Mouse (Mus musculus) adrenal gland, postnatal 10 days (tissue): ENCODE results near the gene Il1rap. TPM values are rescaled to one million over a fixed set of nuclear protein-coding genes. Genes with fewer than 3 reads are reported as not detected.

ENCODE experiments used
- DNase-seq: peaks from one replicate; pipeline ENCODE4 v3.0.0; 2021; ENCODE audit warnings: mixed read lengths
- total RNA-seq, 2 experiments: library from RNA; stranded (reverse); gene quantifications; 2 replicates each; pipeline ENCODE4 v1.2.3; 2021

The Il1rap gene
- total RNA-seq, 2 experiments from 2014 or later, result 12.1 to 16.9 TPM

GRCm38 (mm10) chr16:26612499-26613220 is 31.2 kb downstream of the Il1rap start:
- no peak for DNase-seq

DNA sequence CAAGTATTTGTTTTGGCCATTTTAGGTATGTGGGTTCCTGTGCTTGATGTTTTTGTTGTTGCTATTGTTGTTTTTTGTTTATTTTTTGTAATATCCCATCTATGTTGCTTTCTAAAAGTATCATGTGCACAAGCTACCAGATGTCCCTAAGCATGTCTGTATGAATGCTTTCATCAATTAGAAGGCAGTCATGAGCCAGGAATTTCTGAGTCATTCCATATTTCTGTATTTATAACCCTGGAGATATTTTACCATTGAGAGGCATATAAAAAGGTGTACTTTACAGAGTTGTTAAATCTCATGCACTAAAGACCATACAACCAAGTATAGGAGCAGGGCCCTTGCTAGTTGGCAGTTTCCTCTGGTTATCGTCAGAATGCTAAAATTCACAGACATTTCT is 41.6 kb downstream of the Il1rap start:
- no peak for DNase-seq

DNA sequence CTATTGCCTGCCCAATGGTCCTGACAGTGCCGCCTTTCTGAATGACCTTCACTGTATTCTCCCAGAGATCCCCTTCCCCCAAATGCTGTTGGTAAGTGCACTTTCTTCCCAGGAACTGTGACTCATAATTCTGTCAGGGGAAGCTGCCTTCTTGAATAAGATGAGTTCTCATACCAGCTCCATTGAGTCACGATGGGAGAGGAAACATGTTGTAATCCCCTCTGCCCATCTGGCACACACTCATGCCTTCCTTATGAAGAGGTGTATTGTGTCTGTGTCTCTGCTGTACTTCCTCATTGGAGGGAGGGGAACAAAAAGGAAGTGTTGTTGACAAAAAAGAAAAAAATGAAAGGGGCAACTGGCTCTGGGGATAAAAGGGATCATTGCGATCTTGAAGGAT is 44.6 kb downstream of the Il1rap start:
- no peak for DNase-seq

DNA sequence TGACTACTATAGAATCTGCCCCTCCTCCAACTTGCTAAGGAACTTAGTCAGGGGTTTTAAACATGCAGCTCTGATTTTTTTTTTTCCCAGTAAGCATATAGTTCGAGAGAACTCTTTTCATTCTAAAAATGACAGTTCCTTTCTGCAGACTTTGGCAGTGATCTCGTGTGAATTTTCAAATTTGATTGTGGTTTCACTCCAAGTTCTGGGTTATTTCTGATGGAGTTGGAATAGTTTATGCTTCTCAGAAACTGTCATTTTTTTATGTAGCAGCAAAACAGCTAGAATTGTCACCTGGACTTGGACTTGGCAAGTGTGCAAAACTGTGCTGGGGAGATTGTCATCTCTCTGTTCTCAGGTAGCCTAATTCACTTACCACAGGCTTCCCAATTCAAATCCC is 53.3 kb downstream of the Il1rap start:
- no peak for DNase-seq

GRCm38 (mm10) chr16:26643077-26643476 is 61.6 kb downstream of the Il1rap start:
- DNase-seq, result no peak

DNA sequence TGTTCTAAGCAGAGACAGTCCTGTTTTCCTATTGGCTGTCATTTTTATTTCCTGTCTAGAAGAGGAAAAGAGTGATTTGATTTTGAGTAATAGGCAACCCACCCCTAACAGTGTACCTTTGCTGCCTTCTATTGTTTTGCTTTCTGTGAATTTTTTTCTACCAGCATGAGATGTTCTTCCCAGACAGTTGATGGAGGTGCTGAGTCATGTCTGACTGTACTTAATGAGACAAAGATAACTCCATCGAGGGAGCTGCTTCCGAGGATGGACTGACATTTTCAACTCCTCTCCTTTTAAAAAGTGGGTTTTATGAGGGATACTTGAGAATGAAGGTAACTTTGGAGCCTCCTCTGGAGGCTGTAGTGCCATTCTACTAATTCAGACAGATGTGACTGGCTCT is 64.6 kb downstream of the Il1rap start:
- no peak for DNase-seq

- DNase-seq, result no peak
These were observed 65.5 kb downstream of the Il1rap start for GRCm38 (mm10) chr16:26647036-26647435.

DNA sequence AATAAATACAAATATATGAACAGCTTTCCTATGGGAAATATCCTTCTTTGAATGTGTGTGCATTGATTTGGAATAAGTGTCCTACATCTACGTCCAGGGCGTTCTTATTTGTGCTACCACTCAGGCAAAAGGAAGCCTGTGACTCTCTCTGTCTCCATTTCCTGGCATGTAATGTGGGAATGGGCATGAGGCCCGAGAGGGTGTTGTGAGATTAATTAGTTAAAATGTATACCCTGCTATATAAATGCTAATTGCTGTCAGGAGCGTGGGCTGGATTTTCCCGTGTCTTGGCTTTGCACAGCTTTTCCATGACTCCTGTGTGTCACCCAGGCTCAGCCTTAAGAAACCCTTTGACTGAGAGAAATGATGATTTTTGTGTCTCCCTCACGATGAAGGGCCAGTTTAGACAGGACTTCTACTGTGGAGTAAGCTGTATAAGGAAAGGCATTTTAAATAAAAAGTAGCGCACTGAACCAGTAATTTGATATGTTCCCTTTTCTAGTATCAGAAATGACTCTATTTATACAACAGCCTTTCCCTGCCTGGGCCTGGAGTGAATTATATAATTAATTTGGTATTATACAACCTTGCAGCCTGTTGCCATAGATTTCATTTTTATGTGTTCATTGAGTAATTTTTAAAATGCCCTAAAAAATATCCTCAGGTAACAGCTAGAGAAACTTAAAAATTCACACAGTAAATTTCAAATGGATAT is 81.4 kb downstream of the Il1rap start:
- DNase-seq, result no peak

GRCm38 (mm10) chr16:26666401-26666800 is 84.9 kb downstream of the Il1rap start:
- no peak for DNase-seq

DNA sequence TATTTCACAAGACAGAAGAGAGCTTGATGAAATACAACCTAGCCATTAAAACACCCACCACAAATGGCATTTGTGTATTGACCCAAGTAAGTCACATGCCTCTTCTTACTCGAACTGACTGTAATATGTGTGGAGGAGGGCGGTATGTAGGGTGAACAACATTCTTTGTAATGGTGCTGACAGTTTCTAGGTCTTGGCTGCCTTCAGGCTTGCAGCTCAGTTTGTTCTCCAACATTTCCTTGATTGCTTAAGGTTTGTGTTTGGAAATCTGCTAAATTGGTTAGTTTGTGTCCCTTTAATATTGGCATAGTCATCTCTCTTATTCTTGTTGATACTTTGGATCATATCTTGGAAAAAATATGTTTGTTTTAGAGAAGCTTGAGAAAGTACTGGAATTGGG is 87.6 kb downstream of the Il1rap start:
- no peak for DNase-seq

GRCm38 (mm10) chr16:26680381-26680780 is 98.9 kb downstream of the Il1rap start:
- DNase-seq, result no peak

DNA sequence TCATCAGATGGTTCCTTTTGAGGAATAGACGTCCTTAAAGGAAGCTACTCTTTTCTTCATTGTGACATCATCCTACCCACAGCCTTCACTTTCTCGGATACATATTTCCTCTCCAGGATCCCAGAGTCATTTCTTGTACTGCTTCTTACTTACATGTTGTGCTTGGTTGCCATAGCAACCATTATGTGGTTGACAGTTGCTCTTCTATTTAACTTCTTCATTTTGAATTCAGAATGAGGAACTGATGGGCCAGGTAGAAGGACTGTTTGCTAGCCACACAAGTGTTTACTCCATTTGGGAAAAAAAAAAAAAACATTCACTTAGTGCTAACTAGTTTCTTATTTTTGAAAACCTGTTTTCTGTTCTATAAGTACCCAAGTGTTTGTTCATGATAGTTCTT is 108.3 kb downstream of the Il1rap start:
- DNase-seq, result no peak

DNA sequence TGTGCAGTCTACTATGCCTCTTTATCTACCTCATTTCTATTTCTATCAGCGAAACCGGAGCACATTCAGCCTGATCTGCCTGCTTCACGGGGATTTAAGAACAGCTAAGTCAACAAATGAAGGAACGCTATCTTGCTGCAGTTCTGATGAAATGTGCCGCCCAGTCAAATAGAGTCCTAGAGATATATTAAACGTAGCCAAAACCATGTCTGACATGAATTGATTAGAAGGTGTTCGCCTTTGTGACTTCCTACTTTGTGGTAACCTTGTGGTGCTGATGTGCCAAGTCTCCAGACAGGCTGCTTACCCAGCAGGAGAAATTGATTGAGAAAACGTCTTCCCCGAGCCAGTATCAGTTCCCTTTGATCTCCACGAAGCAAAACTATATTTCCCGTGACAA is 109.8 kb downstream of the Il1rap start:
- no peak for DNase-seq

- no peak for DNase-seq
These were observed 116.6 kb downstream of the Il1rap start for GRCm38 (mm10) chr16:26698076-26698475.

GRCm38 (mm10) chr16:26700440-26701103 is 119.1 kb downstream of the Il1rap start:
- no peak for DNase-seq

DNA sequence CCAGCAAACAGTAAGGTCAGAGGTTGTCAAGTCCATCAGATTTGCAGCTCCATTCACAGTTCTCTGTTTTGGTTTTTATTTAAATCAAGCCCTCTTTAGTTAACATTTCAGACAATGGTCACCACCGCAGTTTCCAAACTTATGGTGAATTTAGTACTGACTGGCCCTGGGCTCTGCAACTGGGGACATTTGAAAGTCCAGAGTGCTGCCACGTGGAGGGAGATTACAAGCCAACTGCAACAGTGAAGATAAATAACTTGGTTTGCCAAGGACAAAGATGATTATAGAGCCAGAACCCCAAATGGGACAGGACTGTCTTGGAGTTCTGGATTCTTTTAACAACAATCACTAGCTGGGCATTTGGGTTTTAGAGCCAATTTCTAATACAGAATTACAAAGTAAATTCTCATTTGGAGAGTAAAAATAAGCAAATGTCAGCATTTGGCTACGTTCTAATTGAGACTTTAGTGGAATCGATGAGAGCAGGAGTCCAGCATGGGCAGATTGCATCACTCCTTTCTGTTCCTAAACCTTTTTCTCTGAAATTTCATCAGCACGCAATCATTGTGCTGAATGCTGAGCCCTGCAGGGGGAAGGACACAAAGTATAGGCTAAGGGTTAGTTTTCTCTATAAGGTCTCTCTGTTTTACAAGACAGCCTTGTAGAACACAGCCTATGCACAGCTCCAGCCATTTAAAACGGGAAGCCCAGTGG is 124.3 kb downstream of the Il1rap start:
- DNase-seq, result peak; percentile 5

GRCm38 (mm10) chr16:26706503-26706902 is 125.0 kb downstream of the Il1rap start:
- DNase-seq, result no peak

GRCm38 (mm10) chr16:26710922-26711321 is 129.4 kb downstream of the Il1rap start:
- DNase-seq, result no peak

- DNase-seq, result no peak
These were observed 132.2 kb downstream of the Il1rap start for GRCm38 (mm10) chr16:26713538-26714316.

- DNase-seq, result no peak
These were observed 141.0 kb downstream of the Il1rap start for GRCm38 (mm10) chr16:26722464-26722863.

- DNase-seq, result no peak
These were observed 142.6 kb downstream of the Il1rap start for GRCm38 (mm10) chr16:26723952-26724747.
